Mouse (Mus musculus): ENCODE measurements around the gene Muc4.

DNA sequence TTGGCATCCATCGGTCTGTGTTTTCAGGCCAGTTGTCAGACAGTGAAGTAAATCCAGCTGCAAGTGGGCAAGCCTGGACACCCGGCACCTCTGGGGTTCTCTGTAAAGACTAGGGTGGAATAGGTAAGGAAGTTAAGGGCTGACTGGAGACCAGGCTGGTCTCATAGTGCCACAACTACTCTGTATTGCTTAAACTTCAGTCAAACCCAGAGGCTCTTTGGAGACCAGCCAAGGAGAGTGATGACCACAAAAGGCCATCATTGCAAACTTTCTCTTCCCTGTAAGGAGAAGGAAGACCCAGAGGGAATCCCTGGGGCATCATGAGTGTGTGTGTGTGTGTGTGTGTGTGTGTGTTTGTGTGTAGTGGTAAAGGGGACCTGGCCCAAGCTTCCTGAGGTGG is 11.4 kb upstream of the Muc4 start:
- TF ChIP-seq CTCF (IDR thresholded peaks at IDR 0.05; ENCODE audit: extremely low read depth, insufficient read depth, low read length) (no peak), POLR2A (IDR thresholded peaks at IDR 0.05; ENCODE audit: extremely low read depth, insufficient read depth, low read length) (no peak)

Data from cortical plate, adult 2 months (tissue).